Comparison of ENCODE assay signal across 8 mouse cellular contexts in the genomic region with DNA sequence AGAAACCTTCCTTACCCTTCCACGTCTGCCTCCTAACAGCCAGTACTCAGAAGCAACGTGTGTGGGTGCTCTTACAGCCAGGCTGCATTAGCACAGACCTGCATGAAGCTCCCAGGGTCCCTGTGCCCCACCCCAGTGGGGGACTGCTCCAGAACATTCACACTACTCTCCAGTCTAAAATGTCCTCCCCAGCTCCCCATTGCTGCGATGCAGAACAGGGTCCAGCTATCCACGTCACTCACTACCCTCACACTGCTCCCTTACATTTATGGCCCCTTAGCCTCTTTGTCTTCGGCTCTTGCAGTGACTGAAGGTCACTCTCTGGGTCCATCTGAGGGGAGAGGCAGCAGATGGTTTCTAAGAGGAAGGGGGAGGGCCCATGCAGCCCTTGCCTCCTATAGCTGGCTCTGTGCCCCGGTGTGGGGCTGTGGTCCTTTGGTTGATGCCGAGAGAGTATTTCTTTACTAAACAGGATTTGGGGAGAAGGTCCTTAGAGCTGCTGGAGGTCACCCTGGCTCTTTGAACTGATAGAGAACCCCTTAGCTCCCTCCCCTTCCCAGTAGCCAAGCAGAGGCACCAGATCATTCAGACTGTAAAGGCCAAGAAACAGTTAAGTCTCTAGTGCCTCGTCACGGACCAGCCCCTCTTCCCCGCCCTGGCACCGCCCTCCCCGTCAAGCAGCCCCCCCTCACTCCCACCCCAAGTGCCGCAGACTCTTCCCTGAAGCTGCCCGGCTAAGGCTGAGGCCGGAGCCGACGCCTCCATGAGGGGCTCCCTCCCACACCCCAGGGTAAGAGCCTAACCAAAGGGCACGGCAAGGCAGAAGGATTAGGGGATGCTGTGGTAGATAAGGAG. TPM values are rescaled to one million over a fixed set of nuclear protein-coding genes. Genes with fewer than 3 reads are reported as not detected.
DNase-seq lines count a peak whose midpoint lies in the region; ATAC-seq and TF ChIP-seq lines count a peak whose summit lies in the region.

No protein-coding gene starts in this region.

- intact Hi-C loops in gastrocnemius, postnatal 14 days (cut with DNase I; ENCODE audit: low total_unique reads) = no loop called here

- H3K4me2 ChIP-seq in intestine, embryonic 14.5 days (ENCODE audit: low read length) = peak overlapping the region; percentile 70

- no peak for TF ChIP-seq POLR2A in thymus, adult 2 months (IDR thresholded peaks at IDR 0.05; ENCODE audit: control insufficient read depth, extremely low read depth, insufficient read depth, low read length, poor library complexity)
- no peak for TF ChIP-seq POLR2A in liver, adult 2 months (IDR thresholded peaks at IDR 0.05; ENCODE audit: extremely low read depth, insufficient read depth, low read length)

- no peak overlapping the region for H3K27ac ChIP-seq in thymus, adult 2 months (ENCODE audit: control insufficient read depth, insufficient read depth, low read length)
- peak overlapping the region; percentile 51; the same call in 1 of the 2 replicates for H3K27ac ChIP-seq in intestine, embryonic 14.5 days (ENCODE audit: low read depth)
- no peak overlapping the region for H3K27ac ChIP-seq in liver, adult 2 months (replicated peaks; ENCODE audit: insufficient read depth, low read depth, low read length)

- H3K4me1 ChIP-seq in thymus, adult 2 months (replicated peaks; ENCODE audit: control insufficient read depth, insufficient read depth, low read length) = peaks cover 30% of the 10 kb centered on the region
- H3K4me1 ChIP-seq in intestine, embryonic 14.5 days (replicated peaks; ENCODE audit: control insufficient read depth, insufficient read depth, low read length) = peaks cover 35% of the 10 kb centered on the region
- no peaks in the 10 kb centered on the region for H3K4me1 ChIP-seq in liver, adult 2 months (ENCODE audit: control insufficient read depth, insufficient read depth, low read length)

- 7% methylated on average over 18 of the region's 18 CpGs for WGBS in thymus, adult 2 months
- 3% methylated on average over 18 of the region's 18 CpGs for WGBS in intestine, embryonic 14.5 days
- 12% methylated on average over 18 of the region's 18 CpGs for WGBS in liver, adult 2 months

- peak; percentile 5 for DNase-seq in thymus, adult 2 months
- no peak for DNase-seq in thymus, postnatal 4 days
- DNase-seq in cerebellum, postnatal 25 days = peak; percentile 85 to 91
- DNase-seq in gastrocnemius, postnatal 14 days = peak; percentile 75
- DNase-seq in intestine, embryonic 14.5 days (ENCODE audit: low spot score) = peak; percentile 81
- no peak for DNase-seq in liver, adult 2 months (ENCODE audit: extremely low read depth, low read depth, low spot score)
- DNase-seq in retina, embryonic 14.5 days (ENCODE audit: low spot score) = peak; percentile 66

- no peak for TF ChIP-seq CTCF in thymus, adult 2 months (IDR thresholded peaks at IDR 0.05; ENCODE audit: borderline replicate concordance, control insufficient read depth, extremely low read depth, insufficient read depth, low read length, poor library complexity)
- no peak for TF ChIP-seq CTCF in liver, adult 2 months (IDR thresholded peaks at IDR 0.05; ENCODE audit: low read depth, low read length)

- no peaks in the 10 kb centered on the region for H3K79me2 ChIP-seq in liver, adult 2 months (ENCODE audit: control insufficient read depth, insufficient read depth, low read length)

- H3K36me3 ChIP-seq in thymus, adult 2 months (ENCODE audit: control insufficient read depth, insufficient read depth, low read length) = no peaks in the 10 kb centered on the region
- peaks cover 8% of the 10 kb centered on the region; the same call in 1 of the 2 replicates for H3K36me3 ChIP-seq in intestine, embryonic 14.5 days (ENCODE audit: control insufficient read depth, insufficient read depth, low read length)
- no peaks in the 10 kb centered on the region for H3K36me3 ChIP-seq in liver, adult 2 months (ENCODE audit: control insufficient read depth, insufficient read depth, low read length)

- H3K27me3 ChIP-seq in thymus, adult 2 months (ENCODE audit: control insufficient read depth, insufficient read depth, low read length) = peaks cover 22% of the 10 kb centered on the region
- peaks cover 13% of the 10 kb centered on the region for H3K27me3 ChIP-seq in intestine, embryonic 14.5 days (replicated peaks; ENCODE audit: control insufficient read depth, insufficient read depth, low read length)
- H3K27me3 ChIP-seq in liver, adult 2 months (ENCODE audit: control insufficient read depth, insufficient read depth, low read length) = peaks cover 26% of the 10 kb centered on the region

- no peaks in the 10 kb centered on the region for H3K9me3 ChIP-seq in intestine, embryonic 14.5 days (ENCODE audit: control insufficient read depth, low read length)

- H3K9ac ChIP-seq in intestine, embryonic 14.5 days (ENCODE audit: low read length) = peak overlapping the region; percentile 23
- H3K9ac ChIP-seq in liver, adult 2 months (ENCODE audit: low read depth, low read length) = no peak overlapping the region

- ATAC-seq in intestine, embryonic 14.5 days (replicated peaks; ENCODE audit: low FRiP score, low TSS enrichment, low read depth) = peak; percentile 80
- ATAC-seq in erythroid progenitor cell, adult 5-6 weeks (replicated peaks; ENCODE audit: low FRiP score, poor library complexity, severe bottlenecking) = no peak

- H3K4me3 ChIP-seq in thymus, adult 2 months (ENCODE audit: control insufficient read depth, insufficient read depth, low read length) = no peak overlapping the region
- peak overlapping the region; percentile 45 for H3K4me3 ChIP-seq in intestine, embryonic 14.5 days (ENCODE audit: low read depth, low read length)
- peak overlapping the region; percentile 42 for H3K4me3 ChIP-seq in liver, adult 2 months (ENCODE audit: insufficient read depth, low read depth, low read length)

RNA-seq across cellular contexts. Expression of gene Map1a, which starts 5.6 kb away (rescaled TPM):
- 1.1 TPM in 2 replicates for polyA plus RNA-seq in thymus, adult 2 months (2012; rRNA removed)
- total RNA-seq in gastrocnemius, postnatal 14 days (2021) = 1 to 10 TPM; 7.5 to 9.3 TPM
- 6.7 and 7.2 TPM in 2 replicates for polyA plus RNA-seq in intestine, embryonic 14.5 days (2014; fragmentation: Nextera tagmentation; extraction: Ambion mirVana)
- under 0.01 and 0.13 TPM in 2 replicates for total RNA-seq in liver, adult 2 months (2014; rRNA removed)
- polyA plus RNA-seq in liver, adult 2 months (2012; rRNA removed) = 0.22 and 0.44 TPM in 2 replicates
- total RNA-seq in erythroid progenitor cell, adult 5-6 weeks (2015; ENCODE audit: low replicate concordance) = 0.36 TPM in 1 of 2 replicates, not detected in the other
- total RNA-seq in erythroid progenitor cell, adult 5-6 weeks (2017; ENCODE audit: low replicate concordance) = 0.64 and 0.83 TPM in 2 replicates

RNA-seq across cellular contexts. Expression of gene Trp53bp1, which starts 23.8 kb away (rescaled TPM):
- polyA plus RNA-seq in thymus, adult 2 months (2012; rRNA removed) = 38.9 and 39.5 TPM in 2 replicates
- total RNA-seq in gastrocnemius, postnatal 14 days (2021) = 10 to 100 TPM; 12.1 to 17.3 TPM
- polyA plus RNA-seq in intestine, embryonic 14.5 days (2014; fragmentation: Nextera tagmentation; extraction: Ambion mirVana) = 63.8 and 70.3 TPM in 2 replicates
- total RNA-seq in liver, adult 2 months (2014; rRNA removed) = 9.1 and 9.5 TPM in 2 replicates
- 5.7 and 6.8 TPM in 2 replicates for polyA plus RNA-seq in liver, adult 2 months (2012; rRNA removed)
- total RNA-seq in erythroid progenitor cell, adult 5-6 weeks (2015; ENCODE audit: low replicate concordance) = 42.8 and 53.0 TPM in 2 replicates
- total RNA-seq in erythroid progenitor cell, adult 5-6 weeks (2017; ENCODE audit: low replicate concordance) = 78.3 and 98.6 TPM in 2 replicates

Comparison
In these comparisons a context has a peak if more than half of its experiments do, and no peak if none do; other contexts are left out.
1. DNase-seq: peak in thymus, adult 2 months (single experiment), cerebellum, postnatal 25 days (2 of 2), gastrocnemius, postnatal 14 days (single experiment), intestine, embryonic 14.5 days (single experiment) and retina, embryonic 14.5 days (single experiment); none in thymus, postnatal 4 days (single experiment) and liver, adult 2 months (single experiment).